Comparison of ENCODE assay signal across 20 mouse cellular contexts in the genomic region with DNA sequence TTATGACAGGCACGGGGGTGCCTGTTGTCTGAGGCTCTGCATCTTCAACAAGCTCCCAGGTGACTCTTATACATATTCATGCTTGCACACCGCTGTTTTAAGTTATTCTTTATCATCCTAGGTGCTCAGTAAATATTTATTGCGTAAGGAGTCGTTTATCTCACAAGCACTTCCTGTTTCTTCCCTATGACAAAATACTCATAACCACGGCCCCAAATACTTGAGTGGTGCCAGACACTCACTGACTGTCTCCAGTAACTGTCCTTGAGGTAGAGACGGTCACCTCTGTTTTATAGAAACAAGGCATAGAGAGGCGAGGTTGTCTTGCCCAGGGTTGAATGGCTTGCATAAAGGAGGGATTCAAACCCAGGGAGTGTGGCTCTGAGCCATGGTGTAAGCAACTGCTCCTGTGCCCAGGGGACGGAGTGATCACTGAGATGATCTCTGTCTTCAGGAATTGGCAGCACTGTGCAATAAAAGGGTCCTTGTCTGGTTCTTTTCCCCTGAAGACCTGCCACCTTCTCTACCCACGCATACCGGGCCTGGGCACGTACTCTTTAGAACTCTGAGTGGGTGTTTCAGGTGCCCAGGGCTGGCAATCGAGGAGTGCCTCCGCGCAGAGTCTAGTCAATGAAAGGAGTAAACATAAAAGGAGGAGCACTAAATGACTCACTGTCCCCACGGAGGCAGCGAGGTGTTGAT. TPM values are rescaled to one million over a fixed set of nuclear protein-coding genes. Genes with fewer than 3 reads are reported as not detected.
DNase-seq lines count a peak whose midpoint lies in the region; ATAC-seq and TF ChIP-seq lines count a peak whose summit lies in the region.
"Had no signal": no experiment of that assay in that cellular context is flagged by ENCODE, and none has a peak within 500 bp of the region (broad histone marks: within the 10 kb centered on the region; RNA-seq: fewer than 3 reads in every experiment).

No protein-coding gene starts in this region.

- DNase-seq in layer of hippocampus, adult 2 months (ENCODE audit: low spot score in 2 of 2) = no peak
- no peak for DNase-seq in layer of hippocampus, adult 11-12 months (ENCODE audit: low spot score)
- no peak for DNase-seq in retina, postnatal 1 day
- DNase-seq: adrenal gland, adult 2 months; adrenal gland, postnatal 25 days; cerebellum, adult 18-20 months; cerebellum, adult 9-11 months; embryo, embryonic 11 days; gastrocnemius, postnatal 36 days had no signal

- TF ChIP-seq CTCF in layer of hippocampus, adult 2 months (conservative IDR thresholded peaks at IDR 0.05) = no peak

- peak; percentile 73; the same call in 1 of the 2 replicates for ATAC-seq in common myeloid progenitor, adult 5-6 weeks (replicated peaks; ENCODE audit: low read depth, poor library complexity, severe bottlenecking)
- ATAC-seq in granulocyte monocyte progenitor cell, adult 5-6 weeks (replicated peaks; ENCODE audit: poor library complexity, severe bottlenecking) = peak; percentile 78
- no peak for ATAC-seq in erythroblast, adult 5-6 weeks (replicated peaks; ENCODE audit: low FRiP score, poor library complexity, severe bottlenecking)
- ATAC-seq: hindbrain, embryonic 16.5 days had no signal

- no peak overlapping the region; the same call in 1 of the 2 replicates for H3K4me3 ChIP-seq in layer of hippocampus, adult 2 months
- H3K4me3 ChIP-seq: embryonic facial prominence, embryonic 15.5 days; forebrain, embryonic 12.5 days; heart, embryonic 12.5 days; hindbrain, embryonic 10.5 days had no signal

- H3K27ac ChIP-seq in layer of hippocampus, adult 2 months = peak overlapping the region; percentile 32; the same call in 1 of the 2 replicates
- H3K27ac ChIP-seq: embryonic facial prominence, embryonic 15.5 days; hindbrain, embryonic 10.5 days had no signal

RNA-seq across cellular contexts. Expression of gene Dscaml1, which starts 13.8 kb away (rescaled TPM):
- total RNA-seq in layer of hippocampus, adult 2 months (2021) = 100 to 1,000 TPM in 1 of 2 experiments, 10 to 100 TPM in 1; 95.8 to 102 TPM
- not detected in 2 replicates for total RNA-seq in common myeloid progenitor, adult 5-6 weeks (2017)
- total RNA-seq in granulocyte monocyte progenitor cell, adult 5-6 weeks (2014; fragmentation: Nextera tagmentation) = not detected in 2 replicates
- not detected in 2 replicates for total RNA-seq in granulocyte monocyte progenitor cell, adult 5-6 weeks (2017)
- not detected in 2 replicates for total RNA-seq in erythroblast, adult 5-6 weeks (2015; ENCODE audit: low replicate concordance)
- total RNA-seq in erythroblast, adult 5-6 weeks (2017; ENCODE audit: low replicate concordance) = not detected in 2 replicates
- total RNA-seq: gastrocnemius, adult 8-10 months; gastrocnemius, postnatal 36 days; heart, adult 8-10 months; heart, postnatal 25 days had no signal

RNA-seq across cellular contexts. Expression of gene Fxyd2, which starts 40.8 kb away (rescaled TPM):
- total RNA-seq in layer of hippocampus, adult 2 months (2021) = 10 to 100 TPM; 10.2 to 10.9 TPM
- 1.4 TPM in 1 of 2 replicates, not detected in the other for total RNA-seq in common myeloid progenitor, adult 5-6 weeks (2017)
- total RNA-seq in granulocyte monocyte progenitor cell, adult 5-6 weeks (2014; fragmentation: Nextera tagmentation) = not detected in 2 replicates
- 1.6 and 2.5 TPM in 2 replicates for total RNA-seq in granulocyte monocyte progenitor cell, adult 5-6 weeks (2017)
- total RNA-seq in erythroblast, adult 5-6 weeks (2015; ENCODE audit: low replicate concordance) = not detected in 2 replicates
- not detected in 2 replicates for total RNA-seq in erythroblast, adult 5-6 weeks (2017; ENCODE audit: low replicate concordance)

Comparison
In these comparisons a context has a peak if more than half of its experiments do, and no peak if none do; other contexts are left out.
1. RNA of gene Dscaml1, which starts 13.8 kb away (total RNA-seq): 95.8 to 102 TPM in layer of hippocampus, adult 2 months; not detected in common myeloid progenitor, adult 5-6 weeks, not detected in granulocyte monocyte progenitor cell, adult 5-6 weeks and not detected in erythroblast, adult 5-6 weeks; every median in the first group is over 10 times any median in the second.